Mouse (Mus musculus): Measurements from ENCODE around the gene Gpr18. TPM values are rescaled to one million over a fixed set of nuclear protein-coding genes. Genes with fewer than 3 reads are reported as not detected.

The Gpr18 gene
- polyA plus RNA-seq, 1 experiment from 2014 or later = 0.42 TPM

GRCm38 (mm10) chr14:121922731-121923130 lies 7.2 kb upstream of the Gpr18 start:
- no peaks in the 10 kb centered on the region for H3K27me3 ChIP-seq (ENCODE audit: control insufficient read depth, insufficient read depth, low read length)
- no peak overlapping the region for H3K27ac ChIP-seq (ENCODE audit: low read depth, low read length)
- no peaks in the 10 kb centered on the region for H3K36me3 ChIP-seq (ENCODE audit: control insufficient read depth, insufficient read depth, low read length)
- H3K9ac ChIP-seq (ENCODE audit: low read depth, low read length) = no peak overlapping the region
- no peaks in the 10 kb centered on the region for H3K9me3 ChIP-seq (replicated peaks; ENCODE audit: control insufficient read depth, low read length)
- peaks cover 11% of the 10 kb centered on the region for H3K4me1 ChIP-seq (ENCODE audit: control insufficient read depth, insufficient read depth, low read length)
- no peak overlapping the region for H3K4me2 ChIP-seq
- no peak overlapping the region for H3K4me3 ChIP-seq (ENCODE audit: low read depth, low read length)
- 78% methylated on average over 4 of the region's 4 CpGs for WGBS (ENCODE audit: insufficient replicate concordance)
- no peak for ATAC-seq (replicated peaks; ENCODE audit: insufficient number of reproducible peaks, low FRiP score, low TSS enrichment)

- Histone ChIP-seq H3K27ac (ENCODE audit: low read depth, low read length) (no peak overlapping the region), H3K36me3 (ENCODE audit: control insufficient read depth, insufficient read depth, low read length) (peaks cover 6% of the 10 kb centered on the region; the same call in 1 of the 2 replicates), H3K9me3 (replicated peaks; ENCODE audit: control insufficient read depth, low read length) (no peaks in the 10 kb centered on the region), H3K4me2 (no peak overlapping the region), H3K4me3 (ENCODE audit: low read depth, low read length) (no peak overlapping the region), H3K9ac (ENCODE audit: low read depth, low read length) (no peak overlapping the region), H3K4me1 (ENCODE audit: control insufficient read depth, insufficient read depth, low read length) (peaks cover 11% of the 10 kb centered on the region), H3K27me3 (ENCODE audit: control insufficient read depth, insufficient read depth, low read length) (no peaks in the 10 kb centered on the region)
- 86% methylated on average over 4 of the region's 4 CpGs for WGBS (ENCODE audit: insufficient replicate concordance)
- ATAC-seq (replicated peaks; ENCODE audit: insufficient number of reproducible peaks, low FRiP score, low TSS enrichment) = no peak
Observed at GRCm38 (mm10) chr14:121922016-121922415, 6.4 kb upstream of the Gpr18 start.

DNA sequence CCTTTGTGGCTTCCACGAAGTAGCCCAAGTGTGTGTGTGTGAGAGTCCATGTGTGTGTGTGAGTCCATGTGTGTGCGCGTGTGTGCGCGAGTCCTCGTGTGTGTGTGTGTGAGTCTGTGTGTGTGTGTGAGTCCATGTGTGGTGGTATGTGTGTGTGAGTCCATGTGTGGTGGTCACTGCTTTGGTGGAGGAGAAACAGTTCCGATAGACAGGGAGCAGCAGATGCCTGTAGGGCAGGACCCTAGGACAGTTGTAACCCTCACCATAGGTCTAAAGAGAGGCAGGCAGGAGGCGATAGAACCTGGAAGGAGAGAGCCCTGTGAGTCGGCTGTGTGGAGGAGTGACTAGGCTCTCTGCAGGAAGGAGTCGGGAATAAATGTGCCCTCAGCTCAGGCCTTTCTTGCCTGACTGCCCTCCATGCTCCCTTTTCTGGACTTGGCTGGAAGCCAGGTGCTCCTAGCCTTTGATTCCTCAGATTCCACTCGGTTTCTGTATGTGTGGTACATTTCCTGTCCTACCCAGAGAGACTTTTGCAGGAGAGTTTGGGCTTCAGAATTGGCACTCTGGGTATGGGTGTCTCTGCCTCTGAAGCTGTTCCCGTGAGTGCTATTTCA lies 5.0 kb upstream of the Gpr18 start:
- no peak overlapping the region for H3K4me3 ChIP-seq (ENCODE audit: low read depth, low read length)
- WGBS (ENCODE audit: insufficient replicate concordance) = 78% methylated on average over 12 of the region's 12 CpGs
- no peak overlapping the region for H3K4me2 ChIP-seq
- H3K9me3 ChIP-seq (replicated peaks; ENCODE audit: control insufficient read depth, low read length) = no peaks in the 10 kb centered on the region
- H3K27me3 ChIP-seq (ENCODE audit: control insufficient read depth, insufficient read depth, low read length) = no peaks in the 10 kb centered on the region
- peaks cover 7% of the 10 kb centered on the region; the same call in 1 of the 2 replicates for H3K36me3 ChIP-seq (ENCODE audit: control insufficient read depth, insufficient read depth, low read length)
- no peak overlapping the region for H3K27ac ChIP-seq (ENCODE audit: low read depth, low read length)
- H3K4me1 ChIP-seq (ENCODE audit: control insufficient read depth, insufficient read depth, low read length) = peaks cover 11% of the 10 kb centered on the region
- H3K9ac ChIP-seq (ENCODE audit: low read depth, low read length) = no peak overlapping the region
- peak; percentile 39 for ATAC-seq (replicated peaks; ENCODE audit: insufficient number of reproducible peaks, low FRiP score, low TSS enrichment)

- no peak overlapping the region for H3K4me3 ChIP-seq (ENCODE audit: low read depth, low read length)
- peaks cover 11% of the 10 kb centered on the region for H3K4me1 ChIP-seq (ENCODE audit: control insufficient read depth, insufficient read depth, low read length)
- H3K4me2 ChIP-seq = no peak overlapping the region
- no peak overlapping the region for H3K27ac ChIP-seq (ENCODE audit: low read depth, low read length)
- H3K36me3 ChIP-seq (ENCODE audit: control insufficient read depth, insufficient read depth, low read length) = peaks cover 7% of the 10 kb centered on the region; the same call in 1 of the 2 replicates
- no peak for ATAC-seq (replicated peaks; ENCODE audit: insufficient number of reproducible peaks, low FRiP score, low TSS enrichment)
- H3K27me3 ChIP-seq (ENCODE audit: control insufficient read depth, insufficient read depth, low read length) = no peaks in the 10 kb centered on the region
- whole genome bisulfite sequencing (ENCODE audit: insufficient replicate concordance) = 25% methylated on average over 3 of the region's 3 CpGs
- no peak overlapping the region for H3K9ac ChIP-seq (ENCODE audit: low read depth, low read length)
- H3K9me3 ChIP-seq (replicated peaks; ENCODE audit: control insufficient read depth, low read length) = no peaks in the 10 kb centered on the region
Observed at GRCm38 (mm10) chr14:121919752-121920151, 4.2 kb upstream of the Gpr18 start.

DNA sequence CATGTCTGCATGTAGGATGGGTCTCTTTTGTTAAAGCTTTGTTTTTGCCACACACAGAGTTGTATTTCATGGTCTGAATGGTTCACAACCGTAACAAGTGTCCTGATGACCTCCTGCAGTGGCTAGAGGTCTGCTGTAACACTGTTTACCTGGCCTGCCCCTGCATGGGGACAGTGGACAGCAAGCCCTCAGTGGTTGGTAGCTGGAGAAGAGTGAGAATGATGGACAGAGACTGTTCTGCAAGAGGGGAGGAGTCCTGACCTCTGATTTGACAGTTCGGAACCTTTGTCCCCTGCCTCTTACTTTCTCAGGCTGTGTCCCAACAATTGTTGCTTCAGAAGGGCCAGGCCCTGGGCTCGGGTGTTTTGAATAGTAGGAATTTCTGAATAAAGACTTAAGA lies 2.7 kb upstream of the Gpr18 start:
- WGBS (ENCODE audit: insufficient replicate concordance) = 88% methylated on average over 3 of the region's 3 CpGs
- Histone ChIP-seq H3K4me3 (ENCODE audit: low read depth, low read length) (no peak overlapping the region), H3K36me3 (ENCODE audit: control insufficient read depth, insufficient read depth, low read length) (peaks cover 7% of the 10 kb centered on the region; the same call in 1 of the 2 replicates), H3K27me3 (ENCODE audit: control insufficient read depth, insufficient read depth, low read length) (no peaks in the 10 kb centered on the region), H3K4me1 (ENCODE audit: control insufficient read depth, insufficient read depth, low read length) (peaks cover 11% of the 10 kb centered on the region), H3K9ac (ENCODE audit: low read depth, low read length) (no peak overlapping the region), H3K4me2 (no peak overlapping the region), H3K9me3 (replicated peaks; ENCODE audit: control insufficient read depth, low read length) (no peaks in the 10 kb centered on the region), H3K27ac (ENCODE audit: low read depth, low read length) (no peak overlapping the region)
- no peak for ATAC-seq (replicated peaks; ENCODE audit: insufficient number of reproducible peaks, low FRiP score, low TSS enrichment)

GRCm38 (mm10) chr14:121916311-121917094 lies 922 bp upstream of the Gpr18 start:
- WGBS (ENCODE audit: insufficient replicate concordance) = 85% methylated on average over 6 of the region's 6 CpGs
- Histone ChIP-seq H3K27ac (ENCODE audit: low read depth, low read length) (no peak overlapping the region), H3K36me3 (ENCODE audit: control insufficient read depth, insufficient read depth, low read length) (peaks cover 7% of the 10 kb centered on the region; the same call in 1 of the 2 replicates), H3K27me3 (ENCODE audit: control insufficient read depth, insufficient read depth, low read length) (no peaks in the 10 kb centered on the region), H3K9me3 (replicated peaks; ENCODE audit: control insufficient read depth, low read length) (no peaks in the 10 kb centered on the region), H3K4me2 (no peak overlapping the region), H3K4me3 (ENCODE audit: low read depth, low read length) (no peak overlapping the region), H3K9ac (ENCODE audit: low read depth, low read length) (no peak overlapping the region), H3K4me1 (ENCODE audit: control insufficient read depth, insufficient read depth, low read length) (peaks cover 11% of the 10 kb centered on the region)
- ATAC-seq (replicated peaks; ENCODE audit: insufficient number of reproducible peaks, low FRiP score, low TSS enrichment) = no peak

GRCm38 (mm10) chr14:121915143-121915542 lies 438 bp downstream of the Gpr18 start:
- H3K36me3 ChIP-seq (ENCODE audit: control insufficient read depth, insufficient read depth, low read length) = peaks cover 7% of the 10 kb centered on the region

DNA sequence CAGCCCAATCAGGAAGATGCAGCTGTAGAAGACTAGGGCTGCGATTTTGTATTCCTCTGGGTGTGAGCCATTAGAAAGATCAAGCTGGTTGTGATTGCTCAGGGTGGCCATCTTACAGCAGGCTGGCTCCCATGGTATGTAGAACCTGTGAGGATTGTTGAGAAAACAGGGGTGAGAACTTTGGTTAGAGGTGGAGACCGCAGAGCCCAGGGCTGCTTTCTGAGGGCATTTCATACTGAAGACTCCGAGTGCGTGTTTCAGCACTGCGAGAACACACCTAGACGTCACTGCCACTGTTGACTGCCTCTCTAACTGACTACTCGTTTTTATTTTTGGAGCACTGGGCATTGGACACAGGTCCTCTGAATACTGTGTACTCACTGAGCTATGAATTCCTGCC lies 3.1 kb downstream of the Gpr18 start:
- no peak overlapping the region for H3K9ac ChIP-seq (ENCODE audit: low read depth, low read length)
- no peak for ATAC-seq (replicated peaks; ENCODE audit: insufficient number of reproducible peaks, low FRiP score, low TSS enrichment)
- H3K4me3 ChIP-seq (ENCODE audit: low read depth, low read length) = no peak overlapping the region
- H3K27ac ChIP-seq (ENCODE audit: low read depth, low read length) = no peak overlapping the region
- 88% methylated on average over 7 of the region's 7 CpGs for WGBS (ENCODE audit: insufficient replicate concordance)
- H3K4me1 ChIP-seq (ENCODE audit: control insufficient read depth, insufficient read depth, low read length) = no peaks in the 10 kb centered on the region
- no peak overlapping the region for H3K4me2 ChIP-seq
- no peaks in the 10 kb centered on the region for H3K27me3 ChIP-seq (ENCODE audit: control insufficient read depth, insufficient read depth, low read length)
- H3K9me3 ChIP-seq (replicated peaks; ENCODE audit: control insufficient read depth, low read length) = no peaks in the 10 kb centered on the region
- peaks cover 12% of the 10 kb centered on the region for H3K36me3 ChIP-seq (ENCODE audit: control insufficient read depth, insufficient read depth, low read length)

More at GRCm38 (mm10) chr14:121915143-121915542, 438 bp downstream of the Gpr18 start:
- no peak overlapping the region for H3K4me3 ChIP-seq (ENCODE audit: low read depth, low read length)
- H3K27ac ChIP-seq (ENCODE audit: low read depth, low read length) = no peak overlapping the region
- H3K9ac ChIP-seq (ENCODE audit: low read depth, low read length) = no peak overlapping the region
- H3K9me3 ChIP-seq (replicated peaks; ENCODE audit: control insufficient read depth, low read length) = no peaks in the 10 kb centered on the region
- no peak for ATAC-seq (replicated peaks; ENCODE audit: insufficient number of reproducible peaks, low FRiP score, low TSS enrichment)
- WGBS (ENCODE audit: insufficient replicate concordance) = 88% methylated on average over 5 of the region's 5 CpGs
- H3K4me1 ChIP-seq (ENCODE audit: control insufficient read depth, insufficient read depth, low read length) = peaks cover 2% of the 10 kb centered on the region
- H3K4me2 ChIP-seq = no peak overlapping the region
- no peaks in the 10 kb centered on the region for H3K27me3 ChIP-seq (ENCODE audit: control insufficient read depth, insufficient read depth, low read length)

Measured in heart, embryonic 11.5 days (tissue).